Mouse (Mus musculus) kidney, adult 18-20 months (tissue): Measurements from ENCODE around the gene Efnb3.
A peak's percentile ranks its signal among the peaks of the same experiment; 100 is the strongest.
"Not testable (repeated sequence)": the region's sequence is repeated elsewhere in the genome, so short reads cannot be mapped to it uniquely, and the experiment has no call there.

Experiments used
- DNase-seq: peaks from one replicate; pipeline ENCODE4 v3.0.0; 2021

Gene Efnb3

GRCm38 (mm10) chr11:69547071-69547470 is 12.9 kb downstream of the Efnb3 start:
- peak; percentile 62 for DNase-seq

GRCm38 (mm10) chr11:69546423-69547053 is 13.5 kb downstream of the Efnb3 start:
- peak; percentile 80 for DNase-seq

- DNase-seq = no peak
Observed at GRCm38 (mm10) chr11:69545957-69546356, 14.0 kb downstream of the Efnb3 start.

- DNase-seq = no peak
Observed at GRCm38 (mm10) chr11:69543598-69543997, 16.4 kb downstream of the Efnb3 start.

- not testable (repeated sequence) for DNase-seq
Observed at GRCm38 (mm10) chr11:69541741-69542140, 18.3 kb downstream of the Efnb3 start.

- no peak for DNase-seq
Observed at GRCm38 (mm10) chr11:69540700-69541099, 19.3 kb downstream of the Efnb3 start.

GRCm38 (mm10) chr11:69534990-69535389 is 25.0 kb downstream of the Efnb3 start:
- DNase-seq = no peak

GRCm38 (mm10) chr11:69532480-69533150 is 27.4 kb downstream of the Efnb3 start:
- no peak for DNase-seq

GRCm38 (mm10) chr11:69530755-69531154 is 29.2 kb downstream of the Efnb3 start:
- DNase-seq = not testable (repeated sequence)

- DNase-seq = not testable (repeated sequence)
Observed at GRCm38 (mm10) chr11:69530281-69530680, 29.7 kb downstream of the Efnb3 start.

- no peak for DNase-seq
Observed at GRCm38 (mm10) chr11:69528031-69528390, 32.0 kb downstream of the Efnb3 start.

- DNase-seq = no peak
Observed at GRCm38 (mm10) chr11:69527098-69528030, 32.6 kb downstream of the Efnb3 start.

- DNase-seq = no peak
Observed at GRCm38 (mm10) chr11:69526631-69527030, 33.4 kb downstream of the Efnb3 start.

- no peak for DNase-seq
Observed at GRCm38 (mm10) chr11:69525661-69526060, 34.3 kb downstream of the Efnb3 start.

GRCm38 (mm10) chr11:69523651-69524050 is 36.4 kb downstream of the Efnb3 start:
- no peak for DNase-seq

GRCm38 (mm10) chr11:69521526-69522149 is 38.4 kb downstream of the Efnb3 start:
- no peak for DNase-seq

GRCm38 (mm10) chr11:69519976-69520375 is 40.0 kb downstream of the Efnb3 start:
- DNase-seq = no peak

GRCm38 (mm10) chr11:69516661-69517060 is 43.3 kb downstream of the Efnb3 start:
- DNase-seq = no peak

GRCm38 (mm10) chr11:69516151-69516640 is 43.8 kb downstream of the Efnb3 start:
- no peak for DNase-seq

GRCm38 (mm10) chr11:69513840-69514239 is 46.2 kb downstream of the Efnb3 start:
- peak; percentile 33 for DNase-seq

GRCm38 (mm10) chr11:69510796-69511496 is 49.1 kb downstream of the Efnb3 start:
- no peak for DNase-seq
